Mouse (Mus musculus): ENCODE results near the gene BC028528. TPM values are rescaled to one million over a fixed set of nuclear protein-coding genes. Genes with fewer than 3 reads are reported as not detected.

BC028528 gene
- polyA plus RNA-seq, 1 experiment from 2014 or later, result 24.0 TPM

DNA sequence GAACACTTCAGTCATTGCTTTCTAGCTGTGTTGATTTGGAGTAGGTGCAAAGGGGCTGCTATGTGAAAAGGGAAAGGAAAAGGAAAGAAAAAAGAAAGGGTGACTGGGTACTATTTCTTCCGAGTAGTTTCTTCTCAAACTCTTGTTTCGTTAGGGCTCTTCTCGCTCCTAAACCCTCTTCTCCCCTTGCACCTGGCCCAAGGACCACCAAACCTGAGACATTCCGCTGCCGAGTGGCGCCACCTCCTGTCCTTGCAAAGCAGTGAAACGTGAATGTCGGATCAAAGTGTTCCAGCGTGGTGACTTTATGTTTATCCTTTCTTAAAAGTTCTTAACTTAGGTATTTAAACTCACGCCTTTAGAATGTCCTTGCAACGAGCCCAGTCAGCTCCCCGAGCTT lies 15.1 kb upstream of the BC028528 start:
- peak overlapping the region; percentile 57 for H3K4me2 ChIP-seq (ENCODE audit: low read length)
- TF ChIP-seq CTCF (IDR thresholded peaks at IDR 0.05; ENCODE audit: low read depth), result peak; percentile 87
- peak overlapping the region; percentile 15 for H3K4me3 ChIP-seq (replicated peaks; ENCODE audit: low read depth, low read length)
- no peak overlapping the region for H3K27ac ChIP-seq
- no peaks in the 10 kb centered on the region for H3K9me3 ChIP-seq (replicated peaks; ENCODE audit: low read length)
- H3K27me3 ChIP-seq (ENCODE audit: insufficient read depth, low read length), result no peaks in the 10 kb centered on the region
- ATAC-seq (replicated peaks; ENCODE audit: low FRiP score, low read depth) (no peak), DNase-seq (ENCODE audit: low spot score) (peak; percentile 78)
- no peak overlapping the region for H3K9ac ChIP-seq (ENCODE audit: low read depth, low read length)
- no peaks in the 10 kb centered on the region for H3K36me3 ChIP-seq (ENCODE audit: insufficient read depth, low read length)
- H3K4me1 ChIP-seq (replicated peaks; ENCODE audit: insufficient read depth, low read length), result peaks cover 13% of the 10 kb centered on the region
- WGBS, result under 1% methylated on average over 12 of the region's 12 CpGs

- no peaks in the 10 kb centered on the region for H3K36me3 ChIP-seq (ENCODE audit: insufficient read depth, low read length)
- H3K4me1 ChIP-seq (replicated peaks; ENCODE audit: insufficient read depth, low read length), result peaks cover 13% of the 10 kb centered on the region
- H3K9me3 ChIP-seq (replicated peaks; ENCODE audit: low read length), result no peaks in the 10 kb centered on the region
- under 1% methylated on average over 12 of the region's 12 CpGs for WGBS
- ATAC-seq (replicated peaks; ENCODE audit: low FRiP score, low read depth), result no peak
- H3K4me3 ChIP-seq (replicated peaks; ENCODE audit: low read depth, low read length), result 0 out of 2 replicates have a peak overlapping the region, but pooled peaks have one; percentile 1
- no peak overlapping the region for H3K9ac ChIP-seq (ENCODE audit: low read depth, low read length)
- peak; percentile 88 for DNase-seq (ENCODE audit: low spot score)
- TF ChIP-seq CTCF (IDR thresholded peaks at IDR 0.05; ENCODE audit: low read depth), result peak; percentile 74
- H3K27me3 ChIP-seq (ENCODE audit: insufficient read depth, low read length), result no peaks in the 10 kb centered on the region
- no peak overlapping the region for H3K27ac ChIP-seq
- H3K4me2 ChIP-seq (ENCODE audit: low read length), result peak overlapping the region; percentile 57
Observed at GRCm38 (mm10) chr3:95905940-95906492, 14.2 kb upstream of the BC028528 start.

GRCm38 (mm10) chr3:95905146-95905939 lies 13.5 kb upstream of the BC028528 start:
- no peak for TF ChIP-seq CTCF (IDR thresholded peaks at IDR 0.05; ENCODE audit: low read depth)
- DNase-seq (ENCODE audit: low spot score), result peak; percentile 48
- Histone ChIP-seq H3K4me2 (ENCODE audit: low read length) (peak overlapping the region; percentile 57), H3K36me3 (ENCODE audit: insufficient read depth, low read length) (no peaks in the 10 kb centered on the region), H3K9ac (ENCODE audit: low read depth, low read length) (peak overlapping the region; percentile 27; the same call in 1 of the 2 replicates), H3K4me1 (replicated peaks; ENCODE audit: insufficient read depth, low read length) (peaks cover 13% of the 10 kb centered on the region), H3K27me3 (ENCODE audit: insufficient read depth, low read length) (no peaks in the 10 kb centered on the region), H3K9me3 (replicated peaks; ENCODE audit: low read length) (no peaks in the 10 kb centered on the region), H3K27ac (no peak overlapping the region), H3K4me3 (replicated peaks; ENCODE audit: low read depth, low read length) (peak overlapping the region; percentile 22)
- WGBS, result under 1% methylated on average over 18 of the region's 18 CpGs
- peak; percentile 38 for ATAC-seq (replicated peaks; ENCODE audit: low FRiP score, low read depth)

DNA sequence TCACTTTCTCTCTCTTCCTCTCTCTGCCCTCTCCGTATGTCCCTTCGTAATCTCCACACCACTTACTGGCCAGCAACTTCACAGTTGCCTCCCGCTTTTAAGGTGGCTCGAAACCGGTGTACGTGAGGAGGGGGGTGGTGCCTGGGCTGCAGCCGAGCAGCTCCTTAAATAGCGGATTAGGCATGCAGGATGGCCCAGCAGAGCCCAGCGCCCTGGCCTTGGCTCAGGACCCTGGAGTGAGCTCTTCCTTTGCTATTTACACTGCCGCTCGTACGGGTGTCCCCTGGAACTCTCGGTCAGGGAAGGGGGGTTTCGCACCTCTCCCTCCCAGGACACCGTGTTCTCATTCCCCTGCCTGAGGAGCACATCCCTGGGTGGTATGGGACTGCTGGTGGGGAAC lies 12.8 kb upstream of the BC028528 start, which contains the start of gene Car14:
Gene Car14 (minus strand): TSS at position 124 of the 400 bp plus-strand sequence.
- WGBS, result 1% methylated on average over 15 of the region's 15 CpGs
- peaks cover 13% of the 10 kb centered on the region for H3K4me1 ChIP-seq (replicated peaks; ENCODE audit: insufficient read depth, low read length)
- ATAC-seq (replicated peaks; ENCODE audit: low FRiP score, low read depth) (no peak), DNase-seq (ENCODE audit: low spot score) (peak; percentile 27)
- H3K4me3 ChIP-seq (replicated peaks; ENCODE audit: low read depth, low read length), result peak within 1 kb of the TSS; percentile 22
- peak within 1 kb of the TSS; percentile 47; the same call in 1 of the 2 replicates for H3K27ac ChIP-seq
- no peaks in the 10 kb centered on the region for H3K27me3 ChIP-seq (ENCODE audit: insufficient read depth, low read length)
- H3K9me3 ChIP-seq (replicated peaks; ENCODE audit: low read length), result no peaks in the 10 kb centered on the region
- H3K4me2 ChIP-seq (ENCODE audit: low read length), result peak within 1 kb of the TSS; percentile 57
- TF ChIP-seq CTCF (IDR thresholded peaks at IDR 0.05; ENCODE audit: low read depth), result no peak
- H3K36me3 ChIP-seq (ENCODE audit: insufficient read depth, low read length), result no peaks in the 10 kb centered on the region
- peak within 1 kb of the TSS; percentile 27; the same call in 1 of the 2 replicates for H3K9ac ChIP-seq (ENCODE audit: low read depth, low read length)

DNA sequence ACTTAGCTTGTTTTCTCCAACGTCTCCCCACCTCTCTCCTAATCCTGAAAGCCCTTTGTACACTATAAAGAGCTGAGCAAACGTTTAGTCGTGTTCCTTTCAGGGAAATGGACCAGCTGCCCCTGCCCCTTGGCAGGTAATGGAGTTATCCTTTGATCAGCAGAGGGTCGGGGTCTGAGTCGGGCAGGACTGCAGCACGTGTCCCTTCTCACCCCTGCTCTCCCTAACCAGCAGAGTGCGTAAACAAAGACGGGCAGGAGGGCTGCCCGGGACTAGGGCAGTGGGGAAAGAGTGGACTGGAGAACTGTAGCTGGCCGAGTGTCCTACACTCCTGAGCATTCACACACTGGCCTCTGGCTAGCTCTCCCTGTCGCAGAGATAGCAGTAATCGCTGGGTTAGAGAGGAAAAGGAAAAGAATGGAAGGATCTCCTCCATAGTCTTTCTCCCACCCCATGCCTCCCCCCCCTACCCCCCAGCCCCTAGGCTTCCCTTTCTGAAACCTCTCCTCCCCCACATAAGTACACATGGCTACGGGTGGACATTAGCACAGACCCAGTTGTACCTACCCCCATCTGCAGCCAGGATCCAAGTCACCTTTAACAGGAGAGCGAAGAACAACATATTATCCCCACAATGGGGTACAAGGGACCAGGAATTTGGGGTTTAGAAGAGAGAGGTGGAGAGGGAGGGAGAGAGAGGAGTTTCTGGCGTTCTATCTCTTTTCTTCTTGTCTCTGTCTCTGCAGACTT lies 12.1 kb upstream of the BC028528 start:
- peak; percentile 29 for DNase-seq (ENCODE audit: low spot score)
- Histone ChIP-seq H3K4me1 (replicated peaks; ENCODE audit: insufficient read depth, low read length) (peaks cover 13% of the 10 kb centered on the region), H3K36me3 (ENCODE audit: insufficient read depth, low read length) (no peaks in the 10 kb centered on the region), H3K9ac (ENCODE audit: low read depth, low read length) (0 out of 2 replicates have a peak overlapping the region, but pooled peaks have one; percentile 27), H3K27me3 (ENCODE audit: insufficient read depth, low read length) (no peaks in the 10 kb centered on the region), H3K9me3 (replicated peaks; ENCODE audit: low read length) (no peaks in the 10 kb centered on the region), H3K4me3 (replicated peaks; ENCODE audit: low read depth, low read length) (peak overlapping the region; percentile 22; the same call in 1 of the 2 replicates), H3K27ac (peak overlapping the region; percentile 47; the same call in 1 of the 2 replicates), H3K4me2 (ENCODE audit: low read length) (peak overlapping the region; percentile 57)
- peak; percentile 50; the same call in 1 of the 2 replicates for ATAC-seq (replicated peaks; ENCODE audit: low FRiP score, low read depth)
- WGBS, result 11% methylated on average over 15 of the region's 15 CpGs
- no peak for TF ChIP-seq CTCF (IDR thresholded peaks at IDR 0.05; ENCODE audit: low read depth)

DNA sequence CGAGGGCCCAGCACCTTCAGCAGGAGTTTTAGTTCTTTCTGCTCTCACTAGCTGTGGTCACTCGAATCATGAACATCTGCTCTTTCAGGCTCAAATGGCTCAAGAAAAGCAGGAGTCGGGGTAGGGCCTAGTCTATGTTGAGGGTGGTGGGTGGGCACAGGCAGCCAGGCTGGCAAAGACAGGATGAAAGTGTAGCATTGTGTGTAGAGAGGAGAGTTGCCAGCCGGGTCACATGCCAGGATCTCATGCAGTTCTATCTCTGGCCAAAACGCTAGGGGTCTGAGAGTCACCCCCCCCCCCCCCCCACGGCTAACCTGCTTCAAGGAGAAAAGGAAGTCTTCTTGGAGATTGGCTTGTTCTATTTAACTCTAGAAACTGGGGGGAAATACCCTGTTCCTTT lies 10.8 kb upstream of the BC028528 start:
- ATAC-seq (replicated peaks; ENCODE audit: low FRiP score, low read depth) (no peak), DNase-seq (ENCODE audit: low spot score) (no peak)
- Histone ChIP-seq H3K27ac (0 out of 2 replicates have a peak overlapping the region, but pooled peaks have one; percentile 13), H3K36me3 (ENCODE audit: insufficient read depth, low read length) (no peaks in the 10 kb centered on the region), H3K27me3 (ENCODE audit: insufficient read depth, low read length) (no peaks in the 10 kb centered on the region), H3K4me1 (replicated peaks; ENCODE audit: insufficient read depth, low read length) (peaks cover 13% of the 10 kb centered on the region), H3K9me3 (replicated peaks; ENCODE audit: low read length) (no peaks in the 10 kb centered on the region), H3K9ac (ENCODE audit: low read depth, low read length) (no peak overlapping the region), H3K4me3 (replicated peaks; ENCODE audit: low read depth, low read length) (no peak overlapping the region), H3K4me2 (ENCODE audit: low read length) (no peak overlapping the region)
- TF ChIP-seq CTCF (IDR thresholded peaks at IDR 0.05; ENCODE audit: low read depth), result no peak
- WGBS, result 30% methylated on average over 6 of the region's 6 CpGs

Data from kidney, postnatal 0 days (tissue).